Mouse (Mus musculus) bone marrow, adult 2 months (tissue): ENCODE data around the gene Nelfb.

Experiments
- CTCF ChIP-seq: fragments of 200-500 bp; IDR thresholded peaks from 2 replicates; pipeline ENCODE4 v1.5.1; 2011; ENCODE audit warnings: low read length, control low read depth; ENCODE audit not compliant: control insufficient read depth, insufficient read depth
- POLR2A ChIP-seq: fragments of 200-500 bp; IDR thresholded peaks from 2 replicates; pipeline ENCODE4 v1.6.1; 2011; ENCODE audit warnings: low read depth, mild to moderate bottlenecking, control low read depth, low read length, borderline replicate concordance; ENCODE audit not compliant: control insufficient read depth

- TF ChIP-seq CTCF (peak; percentile 24; the same call in 1 of the 2 replicates), POLR2A (no peak)
Observed at GRCm38 (mm10) chr2:25203631-25204214, 7.6 kb downstream of the Nelfb start.
